Mouse (Mus musculus): Measurements from ENCODE around the gene Fus.
"Not testable (repeated sequence)": the region's sequence is repeated elsewhere in the genome, so short reads cannot be mapped to it uniquely, and the experiment has no call there.

Gene Fus

DNA sequence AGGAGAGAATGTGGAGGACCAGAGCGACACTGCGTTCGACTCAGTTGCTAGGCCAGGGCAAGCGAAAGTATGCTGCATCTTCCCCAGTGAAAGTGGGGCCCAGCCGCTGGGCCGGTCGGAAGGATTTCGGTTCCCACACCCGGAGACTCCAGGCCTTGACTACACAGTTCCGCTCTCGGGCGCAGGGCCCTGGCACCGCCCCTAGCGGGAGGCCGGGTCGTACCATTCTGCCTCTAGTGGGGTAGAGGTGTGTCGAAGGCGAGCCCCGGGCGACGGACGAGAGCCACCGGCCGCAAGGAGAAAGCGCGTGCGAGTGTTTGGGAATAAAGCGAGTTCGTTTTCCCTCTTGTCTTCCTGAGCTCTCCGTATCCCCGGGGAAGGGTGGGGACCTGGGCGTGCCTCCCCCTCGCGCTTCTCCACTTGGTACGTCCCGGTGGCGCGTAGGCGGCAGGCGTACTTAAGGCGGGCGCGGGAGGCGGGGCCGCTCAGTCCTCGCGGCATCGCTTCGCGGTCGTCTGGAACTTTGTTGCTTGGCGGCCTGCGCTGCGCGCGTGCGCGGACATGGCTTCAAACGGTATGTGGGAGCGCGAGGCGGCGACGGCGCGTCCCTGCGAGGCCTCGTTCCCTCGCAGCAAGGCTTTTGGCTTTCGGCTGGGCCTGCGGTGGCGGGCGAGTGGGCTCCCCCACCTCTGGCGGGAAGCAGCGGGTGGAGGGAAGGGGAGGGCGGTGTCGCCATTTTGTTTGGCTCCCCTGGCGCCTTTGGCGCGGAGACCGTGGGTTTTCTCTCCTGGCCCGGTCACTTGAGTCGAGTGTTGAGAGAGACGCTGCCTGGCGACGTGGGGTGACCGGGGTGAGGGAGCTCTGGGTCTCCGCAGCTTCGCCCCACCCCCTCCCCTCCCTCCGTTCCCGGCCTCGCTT, at the start of gene Fus:
TSS of gene Fus (plus strand) at position 454 of the 918 bp plus-strand sequence.
- peak; percentile 96 for DNase-seq

DNA sequence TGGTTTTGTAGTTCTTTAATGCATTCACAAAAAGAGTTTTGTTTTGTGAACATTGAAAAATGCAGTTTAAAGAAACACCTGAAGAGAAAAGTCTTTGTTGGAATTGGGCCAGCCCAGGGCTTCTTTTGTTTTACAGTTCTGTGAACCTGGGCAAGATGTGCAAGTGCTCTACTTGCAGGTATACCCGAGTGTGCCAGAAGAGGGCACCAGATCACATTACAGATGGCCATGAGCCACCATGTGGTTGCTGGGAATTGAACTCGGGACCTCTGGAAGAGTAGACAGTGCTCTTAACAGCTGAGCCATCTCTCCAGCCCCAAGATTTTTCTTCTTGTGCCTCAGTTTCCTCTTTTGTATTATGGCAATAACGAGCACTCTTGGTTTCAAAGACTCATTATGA, 49.1 kb upstream of the Fus start:
- peak; percentile 79 for DNase-seq

DNA sequence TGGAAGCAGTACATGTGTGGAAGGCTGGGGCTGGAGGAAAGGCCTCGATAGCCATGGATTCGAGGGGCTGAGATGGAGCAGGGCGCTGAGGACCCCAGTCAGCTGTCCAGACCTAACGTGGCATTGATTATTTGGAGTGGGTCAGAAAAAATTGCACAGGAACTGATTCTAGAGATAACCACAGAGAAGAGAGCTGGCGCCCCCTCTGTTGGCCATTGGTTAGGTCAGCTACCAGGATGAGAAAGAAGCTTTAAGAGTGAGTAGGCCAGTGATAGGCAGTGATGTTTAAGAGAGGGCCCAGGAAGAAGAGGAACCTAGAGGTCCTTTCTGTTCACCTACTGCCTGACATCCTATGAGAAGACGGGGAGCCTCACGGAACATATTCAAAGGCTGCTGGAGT, 48.0 kb upstream of the Fus start:
- DNase-seq = no peak

DNA sequence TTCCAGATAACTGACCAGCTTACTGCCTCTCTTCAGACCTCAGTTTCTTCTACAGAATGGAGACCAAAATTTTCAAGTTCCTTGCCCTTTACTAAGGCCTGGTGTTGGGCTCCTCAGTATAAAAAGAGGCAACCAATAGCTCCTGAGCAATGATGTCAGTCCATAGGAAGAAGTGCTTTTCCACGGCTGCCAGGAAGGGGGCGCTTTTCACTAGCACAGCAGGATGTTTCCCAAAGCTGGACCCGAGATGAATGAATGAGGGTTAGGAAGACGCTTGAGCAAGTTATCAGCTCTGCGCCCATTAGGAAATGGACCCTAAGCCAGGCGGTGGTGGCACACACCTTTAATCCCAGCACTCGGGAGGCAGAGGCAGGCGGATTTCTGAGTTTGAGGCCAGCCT, 45.7 kb upstream of the Fus start:
- no peak for DNase-seq

DNA sequence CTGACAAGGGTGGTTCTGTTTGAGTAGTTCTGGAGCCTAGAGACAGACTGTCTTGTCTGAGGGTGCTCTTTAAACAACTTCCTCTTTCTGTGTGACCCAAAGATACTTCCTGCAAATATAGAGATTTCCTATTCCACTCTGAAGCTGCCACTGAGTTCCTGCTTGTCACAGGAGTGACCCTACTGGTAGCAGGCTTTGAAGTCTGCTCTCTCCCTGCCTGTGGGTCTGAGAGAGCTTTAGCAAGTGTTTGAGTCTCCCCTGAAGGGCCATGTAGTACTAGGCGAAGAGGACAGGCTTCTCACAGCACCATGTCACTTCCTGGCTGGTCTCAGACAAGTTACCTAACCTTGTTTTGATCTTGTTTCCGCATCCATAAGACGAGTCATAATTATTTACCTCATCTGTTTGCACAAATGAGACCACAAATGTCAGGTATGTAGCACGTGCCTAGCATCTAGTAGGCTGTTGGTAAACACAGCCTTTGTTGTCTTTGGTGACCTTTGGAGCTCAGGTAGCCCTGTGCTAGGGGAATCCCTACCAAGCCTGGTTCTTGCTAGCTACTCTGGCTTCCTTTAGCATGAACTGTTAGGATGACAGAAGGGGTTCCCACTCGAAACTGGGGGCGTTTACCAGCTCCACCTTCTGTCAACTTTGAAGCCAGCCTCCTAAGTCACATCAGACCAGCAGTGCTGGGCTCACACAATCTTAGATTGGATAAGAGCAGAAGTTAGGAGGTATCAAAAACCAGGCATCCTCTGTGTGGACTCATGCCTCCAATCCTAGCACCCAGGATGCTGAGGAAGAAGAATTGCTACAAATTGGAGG, 44.6 kb upstream of the Fus start:
- DNase-seq = no peak

DNA sequence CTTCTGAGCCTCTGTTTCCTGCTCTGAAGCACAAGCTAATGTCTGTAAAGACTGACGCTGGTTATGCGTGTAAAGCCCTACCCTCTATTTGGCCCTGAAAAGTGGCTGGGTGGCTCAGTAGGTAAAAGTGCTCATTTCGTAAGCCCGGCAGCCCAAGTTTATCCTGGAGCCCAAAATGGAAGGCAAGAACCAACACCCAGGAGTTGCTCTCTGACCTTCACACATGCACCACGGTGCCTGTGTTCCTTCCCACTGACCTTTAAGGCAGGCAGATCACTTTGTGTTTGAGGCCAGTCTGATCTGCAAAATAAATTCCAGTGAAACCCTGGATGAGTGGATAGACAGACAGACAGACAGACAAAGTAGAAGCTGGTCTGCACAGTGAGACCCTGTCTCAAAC, 43.5 kb upstream of the Fus start:
- DNase-seq = no peak

DNA sequence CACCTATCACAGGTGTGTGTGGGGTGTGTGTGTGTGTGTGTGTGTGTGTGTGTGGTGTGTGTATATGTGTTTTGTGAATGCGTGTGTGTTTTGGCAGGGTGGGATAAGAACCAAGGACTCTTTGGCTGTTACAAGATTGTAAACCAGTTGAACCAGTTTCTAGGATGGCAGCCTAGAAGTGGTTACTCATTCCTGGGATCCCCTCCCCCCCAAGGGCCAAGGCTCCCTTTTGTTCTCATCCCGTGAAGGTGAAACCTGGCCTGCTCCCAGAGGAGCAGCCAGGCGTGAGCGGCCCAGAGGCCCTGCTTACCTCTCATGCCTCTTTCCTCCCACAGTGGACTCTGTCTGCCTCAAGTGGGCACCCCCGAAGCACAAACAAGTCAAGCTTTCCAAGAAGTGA, 42.0 kb upstream of the Fus start:
- peak; percentile 96 for DNase-seq

DNA sequence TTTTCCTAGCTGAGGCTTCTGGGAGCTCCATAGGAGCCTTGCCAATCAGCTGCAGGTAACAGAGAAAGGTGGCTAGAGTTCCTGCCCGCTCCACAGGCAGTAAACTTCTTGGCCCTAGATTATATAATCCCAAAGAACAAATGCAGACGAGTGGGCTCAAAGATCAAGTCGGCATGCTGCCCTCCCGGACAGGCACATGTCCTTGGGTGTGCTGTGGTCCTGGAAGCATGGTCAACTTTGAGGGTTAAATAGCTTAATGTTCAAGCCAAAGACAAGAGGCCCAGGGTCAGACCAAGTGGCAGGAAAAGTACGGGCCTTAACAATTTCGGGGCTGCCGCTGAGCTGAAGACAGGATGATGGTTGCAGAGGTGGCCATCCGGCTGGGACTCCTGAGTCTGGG, 41.2 kb upstream of the Fus start:
- peak; percentile 95 for DNase-seq

DNA sequence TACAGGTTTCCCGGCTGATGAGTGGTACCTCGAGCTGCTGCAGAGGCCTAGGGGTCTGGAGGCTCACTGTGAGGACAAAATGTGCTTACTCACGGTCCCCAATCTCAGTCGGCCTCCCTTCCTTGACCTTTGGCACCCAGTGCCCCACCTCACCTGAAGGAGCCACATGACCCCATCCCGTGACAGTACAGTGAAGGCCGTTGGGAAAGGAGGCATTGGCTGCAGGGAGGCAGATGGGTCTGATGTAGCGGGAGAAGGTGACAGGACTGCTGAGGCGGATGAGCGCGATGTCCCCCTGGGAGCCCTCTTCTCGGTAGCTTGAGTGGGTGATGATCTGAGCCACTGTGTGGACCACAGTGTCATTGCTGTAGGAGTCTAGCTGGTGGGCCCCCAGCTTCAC, 40.4 kb upstream of the Fus start:
- DNase-seq = peak; percentile 91

DNA sequence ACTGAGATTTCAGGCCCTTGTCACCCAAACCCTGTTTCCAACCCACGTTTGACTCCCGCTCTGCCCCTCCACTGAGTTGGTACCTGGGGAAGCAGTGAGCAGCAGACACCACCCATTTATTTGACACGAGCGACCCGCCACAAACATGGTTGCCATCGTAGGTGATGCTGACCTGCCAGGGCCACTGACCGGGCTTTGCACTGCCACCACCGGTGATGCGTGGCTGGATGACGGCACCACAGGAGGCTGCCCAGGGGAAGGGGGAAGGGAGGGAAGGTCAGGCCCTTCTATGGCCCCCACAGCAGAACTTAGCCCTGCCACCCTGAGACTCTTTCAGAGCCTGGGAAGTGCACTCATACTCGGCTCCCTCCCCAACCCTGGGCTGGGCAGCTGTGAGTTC, 39.5 kb upstream of the Fus start:
- DNase-seq = no peak

DNA sequence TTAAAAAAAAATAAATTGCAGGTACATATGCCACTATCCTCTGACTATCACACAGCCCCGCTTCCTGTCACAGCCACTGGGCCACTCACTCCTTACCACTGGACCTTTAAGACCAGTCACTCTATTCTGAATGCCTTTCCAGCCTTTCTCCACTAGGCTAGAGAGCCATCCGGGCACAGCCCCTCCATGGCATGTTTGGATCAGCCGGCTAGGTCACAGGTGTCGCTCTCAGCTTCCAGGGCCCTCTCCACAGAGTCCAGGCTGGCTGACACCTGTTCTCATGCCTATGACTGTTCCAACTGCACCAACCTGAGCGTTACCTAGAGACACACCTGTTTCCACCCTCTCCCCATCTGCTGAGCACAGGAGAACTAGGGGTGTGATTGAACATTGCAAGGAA, 38.7 kb upstream of the Fus start:
- DNase-seq = peak; percentile 66

DNA sequence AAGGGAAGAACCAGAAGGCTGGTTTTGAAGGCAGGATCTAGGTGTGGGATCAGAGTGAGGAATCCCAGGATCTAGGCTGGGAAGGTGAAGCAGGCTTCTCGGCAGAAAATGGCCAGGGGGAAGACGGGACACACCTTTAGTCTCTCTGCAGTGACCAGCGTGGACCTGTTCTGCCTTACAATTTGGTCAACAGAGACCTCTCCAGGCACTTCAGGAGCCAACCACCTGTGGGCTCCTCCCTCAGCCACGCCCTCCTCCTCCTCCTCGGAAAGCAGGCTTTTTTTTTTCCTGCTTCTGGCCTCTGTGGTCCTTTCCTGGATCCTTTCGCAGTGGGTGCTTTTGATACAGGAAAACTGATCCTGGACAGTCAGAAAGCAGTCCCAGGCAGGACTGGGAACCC, 37.3 kb upstream of the Fus start, which contains the start of gene Prss8:
TSS of gene Prss8 (minus strand) at position 182 of the 400 bp plus-strand sequence.
- DNase-seq = peak; percentile 96

DNA sequence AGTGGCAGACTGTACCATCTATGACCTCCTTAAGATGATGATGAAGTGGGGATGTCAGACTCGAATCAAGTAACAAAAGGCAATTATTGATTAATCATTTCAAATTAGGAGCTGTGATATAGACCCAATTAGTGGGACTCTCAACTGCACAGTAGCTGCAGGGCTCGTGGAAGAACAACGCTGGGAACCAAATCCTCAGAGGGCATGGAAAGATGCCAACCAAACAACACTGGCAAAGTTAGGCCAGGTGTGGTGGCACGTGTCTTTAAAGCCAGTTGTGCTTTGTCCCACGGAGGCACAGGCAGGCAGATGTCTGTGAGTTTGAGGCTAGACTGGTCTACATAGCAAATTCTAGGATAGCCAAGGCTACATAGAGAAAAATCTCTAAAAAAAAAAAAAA, 36.6 kb upstream of the Fus start:
- peak; percentile 50 for DNase-seq

DNA sequence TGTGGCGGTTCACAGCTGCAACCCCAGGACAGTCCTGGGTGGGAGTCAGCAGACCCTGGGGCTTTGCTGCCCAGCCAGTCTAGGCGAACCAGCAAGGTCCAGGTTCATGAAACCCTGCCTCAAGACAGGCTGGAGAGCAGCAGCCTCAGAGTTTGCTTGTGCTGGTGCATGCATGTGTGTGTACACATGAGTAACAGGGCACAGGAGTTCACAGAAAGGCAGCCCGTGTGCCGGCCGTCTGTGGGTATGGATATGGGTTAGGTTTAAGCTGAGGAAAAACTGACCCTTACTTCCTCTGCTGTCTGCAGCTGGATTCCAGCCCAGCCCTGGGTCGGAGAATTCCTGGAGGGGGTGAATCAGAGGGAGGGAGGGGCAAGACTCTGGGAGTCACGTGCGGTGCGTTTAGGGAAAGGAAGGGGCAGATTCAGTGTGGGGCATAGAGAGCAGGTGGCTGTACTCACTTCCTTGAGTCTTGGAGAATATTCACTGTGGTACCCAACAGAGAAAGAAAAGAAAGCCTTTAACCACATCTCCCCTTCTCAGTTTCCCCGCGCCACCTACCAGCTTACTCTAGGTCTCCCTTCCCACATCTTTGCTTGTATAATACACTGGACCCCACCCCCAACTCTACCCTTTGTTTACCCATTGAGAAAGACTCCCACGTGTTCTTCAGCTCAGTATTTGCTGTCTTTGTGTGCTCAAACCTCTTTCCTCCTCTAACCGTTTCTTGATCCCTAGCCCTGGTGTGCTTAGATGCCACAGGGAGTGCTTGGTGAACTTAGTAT, 35.7 kb upstream of the Fus start:
- DNase-seq = peak; percentile 81

DNA sequence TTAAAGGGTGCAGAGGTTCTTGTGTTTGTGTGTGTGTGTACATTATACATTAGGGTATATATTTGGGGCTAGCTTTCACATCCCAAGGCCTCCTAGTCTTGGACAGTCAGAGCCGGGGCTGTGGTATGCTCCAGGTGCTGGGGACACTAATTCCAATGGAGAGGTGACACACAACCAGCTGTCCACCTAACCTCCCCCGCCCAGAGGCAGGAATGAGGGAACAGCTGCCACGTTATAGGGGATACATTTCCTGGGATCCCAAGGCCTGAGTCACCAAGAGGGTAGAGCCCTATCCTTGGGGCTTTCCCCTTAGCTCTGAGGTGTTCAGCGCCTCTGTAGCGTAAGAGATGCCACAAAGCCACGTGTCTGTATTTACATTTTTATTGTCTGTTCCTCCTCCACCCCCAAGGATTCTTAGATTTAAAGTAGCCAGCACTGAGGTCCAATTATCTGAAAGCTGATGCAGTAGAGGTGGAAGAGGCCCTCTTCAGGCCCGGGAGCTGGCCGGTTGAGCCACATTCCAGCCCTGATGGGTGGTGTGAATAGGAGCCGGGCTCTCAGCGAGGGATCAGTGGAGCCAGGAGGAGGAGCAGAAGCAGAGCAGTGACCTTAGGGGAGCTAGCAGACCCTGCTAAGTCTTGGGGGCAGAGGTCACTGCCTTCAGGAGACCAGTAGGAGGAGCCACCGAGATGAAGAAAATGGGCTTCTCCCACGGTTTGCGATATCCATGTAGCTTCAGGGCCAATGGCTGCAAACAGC, 34.8 kb upstream of the Fus start:
- DNase-seq = peak; percentile 73

DNA sequence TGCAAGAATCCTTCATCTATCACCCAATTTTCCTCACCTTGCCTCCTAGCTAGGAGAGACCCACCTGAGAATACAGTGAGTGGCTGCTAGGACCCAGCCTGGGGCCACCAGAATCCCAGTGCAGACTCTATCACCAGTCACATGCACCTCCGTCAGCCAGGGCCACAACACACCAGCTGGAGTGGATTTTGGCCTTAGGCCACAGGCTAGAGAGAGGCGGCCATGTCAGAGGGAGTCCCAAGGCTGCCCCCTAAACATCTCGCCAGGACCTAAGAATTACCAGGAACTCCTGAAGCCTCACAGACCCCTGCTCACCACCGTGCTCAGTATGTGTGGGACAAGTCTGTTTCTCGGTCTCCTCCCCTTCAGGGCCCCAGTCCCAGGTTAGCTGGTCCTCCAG, 33.2 kb upstream of the Fus start:
- no peak for DNase-seq

DNA sequence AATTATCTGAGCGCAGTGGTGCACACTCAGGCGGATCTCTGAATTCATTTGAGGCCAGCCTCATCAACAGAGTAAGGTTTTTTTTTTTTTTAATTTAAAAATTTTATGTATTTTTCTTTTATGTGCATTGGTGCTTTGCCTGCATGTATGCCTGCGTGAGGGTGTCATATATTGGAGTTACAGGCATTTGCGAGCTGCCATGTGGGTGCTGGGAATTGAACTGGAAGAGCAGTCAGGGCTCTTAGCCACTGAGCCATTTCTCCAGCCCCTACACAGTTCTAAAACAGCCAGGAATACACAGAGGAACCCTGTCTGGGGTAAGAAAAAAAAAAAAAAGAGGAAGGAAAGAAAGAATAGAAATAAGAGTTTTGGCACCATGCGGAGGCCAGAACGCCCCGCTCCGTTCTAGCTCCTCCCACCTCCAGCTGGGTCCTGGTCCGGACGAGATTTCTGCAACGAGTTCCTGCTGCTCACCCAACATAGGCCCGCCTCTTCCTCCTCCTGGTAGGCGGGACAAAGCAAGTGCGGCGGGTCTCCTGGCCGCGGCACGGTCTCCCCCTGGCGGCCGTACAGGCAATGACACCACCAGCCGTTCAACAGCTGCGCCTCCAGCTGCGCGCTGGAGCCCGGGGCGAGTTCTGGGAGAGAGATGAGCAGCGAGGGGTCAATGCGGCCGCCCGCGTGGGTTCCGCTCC, 32.1 kb upstream of the Fus start:
- DNase-seq = peak; percentile 97

DNA sequence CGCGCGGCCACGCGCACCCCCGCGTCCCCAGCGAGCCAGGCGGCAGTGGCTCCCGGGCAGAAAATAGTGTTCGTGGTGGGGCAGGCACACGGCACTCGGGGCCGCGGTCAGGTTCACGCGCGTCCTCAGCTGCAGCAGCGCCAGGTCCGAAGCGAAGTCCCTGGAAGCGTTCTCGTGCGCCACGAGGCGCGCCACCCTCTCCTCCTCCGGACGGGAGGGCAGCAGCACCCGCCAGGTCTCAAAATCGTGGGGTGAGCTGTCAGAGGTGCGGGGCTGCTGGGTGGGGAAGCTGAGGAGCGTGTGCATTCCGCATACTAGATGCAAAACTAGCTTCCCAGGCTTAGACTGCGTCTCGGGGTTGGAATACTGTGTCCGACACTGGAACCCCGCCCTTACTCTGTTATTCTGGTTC, 31.5 kb upstream of the Fus start:
- DNase-seq = no peak

DNA sequence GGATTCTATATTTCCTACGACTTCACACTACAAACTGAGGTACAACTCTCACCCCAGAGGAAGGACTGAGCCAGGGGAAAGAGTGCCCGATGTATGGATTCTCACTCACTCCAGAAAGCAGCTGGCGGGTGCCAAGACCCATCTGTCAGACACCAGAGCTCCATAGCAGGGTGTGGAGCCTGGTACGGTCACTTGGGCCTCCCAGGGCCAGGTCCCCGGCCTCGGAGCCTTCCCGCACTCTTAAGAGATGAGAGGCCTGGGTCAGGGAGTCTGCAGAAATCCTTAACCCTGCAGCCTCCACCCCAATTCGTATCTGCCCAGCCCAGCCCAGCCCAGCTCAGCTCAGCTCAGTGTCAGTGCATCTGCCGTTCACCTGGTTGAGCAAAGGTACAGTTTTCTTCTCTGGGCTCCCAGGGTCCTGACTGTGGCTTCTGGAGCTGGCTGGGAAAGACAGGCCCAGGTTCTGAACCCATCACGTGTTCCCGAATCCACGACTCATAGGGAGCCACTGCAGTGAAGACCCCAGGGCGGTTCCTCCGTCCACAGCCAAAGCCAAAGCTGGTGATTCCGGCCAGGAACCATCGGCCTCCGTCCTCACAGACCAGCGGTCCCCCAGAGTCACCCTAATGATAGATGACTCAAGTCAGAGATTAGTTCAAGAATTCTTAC, 30.9 kb upstream of the Fus start:
- no peak for DNase-seq

DNA sequence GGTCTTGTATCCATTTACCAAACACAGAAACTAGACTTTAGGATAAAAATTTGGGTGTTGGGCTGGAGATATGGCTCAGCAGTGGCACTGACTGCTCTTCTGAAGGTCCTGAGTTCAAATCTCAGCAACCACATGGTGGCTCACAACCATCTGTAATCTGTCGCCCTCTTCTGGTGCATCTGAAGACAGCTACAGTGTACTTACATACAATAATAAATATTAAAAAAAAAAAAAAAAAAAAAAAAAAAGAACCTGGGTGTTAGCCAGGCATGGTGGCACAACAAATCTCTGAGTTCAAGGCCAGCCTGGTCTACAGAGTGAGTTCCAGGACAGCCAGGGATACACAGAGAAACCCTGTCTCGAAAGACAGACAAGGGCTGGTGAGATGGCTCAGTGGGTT, 25.2 kb upstream of the Fus start:
- not testable (repeated sequence) for DNase-seq

DNA sequence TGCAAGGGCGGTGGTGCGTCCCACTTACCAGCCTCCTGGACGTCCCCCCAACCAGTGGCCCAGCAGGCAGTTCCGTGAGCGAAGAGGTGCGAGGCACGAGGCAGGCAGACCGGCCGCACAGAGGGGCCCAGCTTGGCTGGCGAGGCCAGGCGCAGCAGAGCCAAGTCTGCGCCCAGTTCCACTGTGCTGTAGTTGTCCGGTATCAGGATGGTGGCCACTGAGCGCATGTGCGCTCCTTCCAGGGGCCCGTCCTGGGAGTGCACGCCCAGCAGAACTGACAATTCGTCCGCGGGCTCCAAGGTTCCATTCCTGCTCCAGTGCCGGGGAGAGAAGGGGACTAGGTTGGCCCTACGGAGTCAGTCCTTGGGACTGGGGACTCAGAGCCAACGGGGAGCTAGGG, 22.6 kb upstream of the Fus start:
- DNase-seq = no peak

Data from kidney, adult 9 months (tissue).